Mouse (Mus musculus) lung, adult 2 months (tissue): ENCODE data around the gene Kat6b.

ENCODE experiments used
- CTCF ChIP-seq: fragments of 200-500 bp; IDR thresholded peaks from 2 replicates; pipeline ENCODE4 v1.5.1; 2011; ENCODE audit warnings: mild to moderate bottlenecking, low read length, control low read depth; ENCODE audit not compliant: insufficient read depth
- POLR2A ChIP-seq: fragments of 200-500 bp; IDR thresholded peaks from 2 replicates; pipeline ENCODE4 v1.6.1; 2011; ENCODE audit warnings: low read depth, mild to moderate bottlenecking, control low read depth, low read length, borderline replicate concordance; ENCODE audit errors: extremely low read depth

DNA sequence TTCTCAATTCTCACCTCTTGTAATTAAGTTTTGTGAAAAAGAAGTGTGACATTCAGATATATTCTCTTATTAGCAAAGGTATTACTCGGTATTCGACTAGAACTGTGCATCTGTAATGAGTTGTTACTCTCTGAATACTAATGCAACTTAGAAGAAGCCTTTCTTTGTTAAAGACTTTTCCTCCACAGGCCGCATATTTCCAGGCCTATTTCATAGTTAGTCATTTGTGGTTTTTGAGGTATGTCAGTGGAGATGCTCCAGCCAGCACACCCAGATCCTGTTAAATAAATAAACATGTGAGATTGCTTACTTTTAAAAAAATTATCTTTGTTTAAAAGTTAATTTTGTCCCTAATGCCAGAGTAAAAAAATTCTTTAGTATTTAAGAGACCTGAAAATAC lies 66.7 kb downstream of the Kat6b start:
- TF ChIP-seq CTCF (no peak), POLR2A (no peak)
